Mouse (Mus musculus): ENCODE measurements at regions not wholly inside any gene's neighbourhood (a gene's known extent, or its start where the extent isn't known, plus 50 kb on each side); places are given as distances from the start of the nearest gene placed in this dataset.

DNA sequence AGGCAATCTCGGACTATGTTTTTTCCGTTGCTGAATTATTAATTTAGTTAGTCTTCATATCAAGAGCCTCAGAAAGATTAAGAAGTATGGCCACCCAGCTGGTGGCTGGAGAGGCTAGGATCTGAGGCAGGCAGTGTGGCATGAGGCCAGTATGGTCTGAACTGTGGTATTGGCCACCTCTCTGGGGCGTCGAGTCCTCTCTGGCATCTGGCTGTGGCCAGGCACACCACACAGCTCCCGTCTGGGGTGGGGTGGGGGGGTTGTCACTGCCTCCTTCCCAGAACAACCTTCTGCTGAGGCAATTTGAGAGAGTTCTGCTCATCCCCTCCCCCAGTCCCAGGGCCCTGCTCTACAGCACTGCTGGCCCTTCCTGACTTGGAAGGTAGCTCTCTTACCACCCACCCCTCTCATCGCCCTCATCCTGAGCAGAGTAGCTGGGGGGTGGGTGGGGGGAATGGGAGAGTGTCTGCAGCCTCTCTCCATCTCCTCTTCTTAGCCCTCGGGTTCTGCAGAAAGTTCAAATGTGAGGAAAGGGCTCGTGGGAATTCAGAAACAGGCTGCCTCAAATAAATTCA is 103.2 kb downstream of the Vegfa start:
- 0 out of 2 replicates have a peak, but pooled peaks have one; percentile 43 for ATAC-seq (ENCODE audit: insufficient number of reproducible peaks, insufficient read depth, low FRiP score, low TSS enrichment, low read depth)
- H3K36me3 ChIP-seq = no peaks in the 10 kb centered on the region
- H3K4me3 ChIP-seq (replicated peaks) = no peak overlapping the region
- no peaks in the 10 kb centered on the region for H3K9me3 ChIP-seq
- H3K4me2 ChIP-seq = no peak overlapping the region
- peak overlapping the region; percentile 90 for H3K27ac ChIP-seq
- H3K4me1 ChIP-seq (replicated peaks) = peaks cover 46% of the 10 kb centered on the region
- 37% methylated on average over 8 of the region's 8 CpGs for WGBS
- peaks cover 4% of the 10 kb centered on the region; the same call in 1 of the 2 replicates for H3K27me3 ChIP-seq
- H3K9ac ChIP-seq (replicated peaks) = peak overlapping the region; percentile 27; the same call in 1 of the 2 replicates

DNA sequence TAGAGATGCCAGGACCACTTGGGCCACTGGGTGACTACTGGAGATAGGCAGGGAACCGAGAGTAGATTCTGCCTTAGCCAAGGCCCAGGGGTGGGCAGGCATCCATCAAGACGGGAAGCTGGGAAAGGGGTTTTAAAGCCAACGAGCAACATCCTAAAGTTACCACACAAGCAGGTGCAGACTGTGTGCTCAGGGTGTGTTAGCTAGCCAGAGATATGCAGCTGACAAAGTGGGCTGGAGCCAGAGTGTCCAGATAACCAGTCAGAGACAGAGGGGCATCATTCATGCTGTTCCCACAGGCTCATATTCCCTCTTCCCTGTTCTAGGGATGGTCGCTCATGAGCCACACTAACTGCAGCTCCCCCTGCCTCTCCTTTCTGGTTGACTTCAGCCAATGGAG is 104.2 kb downstream of the Vegfa start:
- Histone ChIP-seq H3K27me3 (no peaks in the 10 kb centered on the region), H3K27ac (no peak overlapping the region)
- 88% methylated on average over 4 of the region's 4 CpGs for WGBS

DNA sequence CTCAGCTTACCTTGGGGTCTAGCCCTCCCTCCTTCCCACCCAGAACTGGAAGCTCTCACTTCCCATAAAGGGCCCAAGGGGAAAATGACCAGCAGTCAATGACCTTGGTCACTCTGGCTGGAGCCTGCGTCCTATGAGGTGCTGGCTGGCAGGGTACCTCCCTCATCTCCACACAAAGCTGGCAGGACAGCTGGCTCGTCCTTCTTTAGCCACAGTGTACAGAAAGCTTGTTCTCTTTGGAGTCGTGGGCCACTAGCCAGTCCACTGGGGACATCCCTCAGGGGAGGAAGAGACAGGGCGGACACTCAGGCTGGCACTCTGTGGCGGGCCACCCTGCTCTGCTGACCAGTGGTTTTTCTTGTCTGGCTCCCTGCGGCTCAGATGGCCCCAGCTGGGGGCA is 106.3 kb downstream of the Vegfa start:
- peaks cover 17% of the 10 kb centered on the region for H3K4me1 ChIP-seq (replicated peaks)
- no peaks in the 10 kb centered on the region for H3K27me3 ChIP-seq
- no peak overlapping the region for H3K4me2 ChIP-seq
- WGBS = 75% methylated on average over 6 of the region's 6 CpGs
- no peaks in the 10 kb centered on the region for H3K9me3 ChIP-seq
- ATAC-seq (ENCODE audit: insufficient number of reproducible peaks, insufficient read depth, low FRiP score, low TSS enrichment, low read depth) = no peak
- no peak overlapping the region for H3K27ac ChIP-seq
- 0 out of 2 replicates have a peak overlapping the region, but pooled peaks have one; percentile 8 for H3K9ac ChIP-seq (replicated peaks)
- no peaks in the 10 kb centered on the region for H3K36me3 ChIP-seq
- no peak overlapping the region for H3K4me3 ChIP-seq (replicated peaks)

More for the DNA sequence above, 104.2 kb downstream of the Vegfa start:
- H3K4me1 ChIP-seq (replicated peaks) = peaks cover 36% of the 10 kb centered on the region
- no peak overlapping the region for H3K9ac ChIP-seq (replicated peaks)
- H3K4me3 ChIP-seq (replicated peaks) = no peak overlapping the region
- H3K9me3 ChIP-seq = no peaks in the 10 kb centered on the region
- no peak overlapping the region for H3K4me2 ChIP-seq
- H3K36me3 ChIP-seq = no peaks in the 10 kb centered on the region
- ATAC-seq (ENCODE audit: insufficient number of reproducible peaks, insufficient read depth, low FRiP score, low TSS enrichment, low read depth) = no peak

DNA sequence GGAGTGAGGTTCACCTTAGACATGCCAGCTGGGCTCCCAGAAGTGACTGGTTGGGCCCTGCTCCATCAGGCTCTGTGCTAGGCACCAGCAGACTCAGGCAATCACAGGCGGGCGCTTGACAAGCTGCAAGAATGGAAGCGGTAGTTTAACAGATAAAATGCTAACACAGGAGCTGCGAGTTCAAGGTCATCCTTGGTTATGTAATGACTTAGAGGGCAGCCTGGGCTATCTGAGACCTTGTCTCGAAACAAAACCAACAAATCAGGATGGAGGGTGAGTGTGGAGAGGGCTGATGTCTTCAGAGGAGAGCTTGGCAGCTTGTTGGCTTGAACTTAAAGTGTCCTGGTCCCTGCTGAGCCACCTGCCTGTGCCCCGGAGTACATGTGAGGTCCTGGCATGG is 107.6 kb downstream of the Vegfa start:
- no peaks in the 10 kb centered on the region for H3K27me3 ChIP-seq
- 91% methylated on average over 6 of the region's 6 CpGs for WGBS
- ATAC-seq (ENCODE audit: insufficient number of reproducible peaks, insufficient read depth, low FRiP score, low TSS enrichment, low read depth) = no peak
- no peak overlapping the region for H3K9ac ChIP-seq (replicated peaks)
- H3K9me3 ChIP-seq = no peaks in the 10 kb centered on the region
- H3K4me3 ChIP-seq (replicated peaks) = no peak overlapping the region
- peaks cover 12% of the 10 kb centered on the region for H3K4me1 ChIP-seq (replicated peaks)
- no peak overlapping the region for H3K27ac ChIP-seq
- H3K36me3 ChIP-seq = no peaks in the 10 kb centered on the region
- no peak overlapping the region for H3K4me2 ChIP-seq

DNA sequence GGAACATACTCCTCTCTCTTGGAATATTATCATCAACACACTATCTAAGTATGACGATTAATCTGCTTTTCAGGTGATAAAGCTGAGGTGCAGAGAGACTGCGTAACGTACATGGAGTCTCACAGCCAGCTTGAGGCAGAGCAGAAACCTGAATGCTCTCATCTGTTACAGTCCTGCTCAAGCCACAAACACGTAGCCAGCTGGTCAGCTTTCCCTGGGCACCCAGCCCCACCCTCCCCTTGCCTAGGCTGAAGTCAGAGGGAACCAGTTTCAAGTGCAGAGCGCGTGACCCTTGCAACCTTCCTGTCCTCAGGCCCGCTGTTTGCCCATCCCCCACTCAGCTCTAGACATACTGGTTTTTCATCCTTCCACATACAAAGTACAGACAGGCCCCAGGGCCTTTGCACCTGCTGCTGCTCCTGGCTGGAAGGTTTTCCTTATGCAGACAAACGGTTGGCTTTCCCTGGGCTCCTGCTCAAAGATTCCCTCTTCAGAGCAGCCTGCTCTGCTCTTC is 108.9 kb downstream of the Vegfa start:
- Histone ChIP-seq H3K4me3 (replicated peaks) (no peak overlapping the region), H3K27ac (no peak overlapping the region), H3K4me1 (replicated peaks) (no peaks in the 10 kb centered on the region), H3K27me3 (no peaks in the 10 kb centered on the region), H3K4me2 (no peak overlapping the region), H3K36me3 (no peaks in the 10 kb centered on the region), H3K9ac (replicated peaks) (no peak overlapping the region), H3K9me3 (no peaks in the 10 kb centered on the region)
- ATAC-seq (ENCODE audit: insufficient number of reproducible peaks, insufficient read depth, low FRiP score, low TSS enrichment, low read depth) = no peak
- WGBS = 78% methylated on average over 8 of the region's 8 CpGs

DNA sequence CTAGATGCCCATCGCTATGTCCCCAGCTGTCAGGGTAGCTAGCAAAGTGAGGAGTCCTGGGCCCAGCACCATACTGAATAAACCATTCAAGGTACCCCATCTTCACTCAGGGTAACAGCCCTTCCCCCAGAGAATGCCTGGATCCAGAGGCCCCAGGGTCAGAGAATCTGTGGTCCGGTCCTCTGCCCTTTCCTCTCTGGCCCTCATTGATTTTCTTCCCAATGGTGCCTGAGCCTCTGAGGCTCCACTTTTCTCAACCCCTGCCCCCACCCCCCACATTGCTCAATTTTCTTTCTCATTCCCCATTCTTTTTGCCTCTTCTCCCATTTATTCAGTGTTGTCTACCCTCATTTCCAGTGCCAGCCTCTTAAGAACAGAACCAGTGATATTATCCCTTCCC is 114.5 kb downstream of the Vegfa start:
- Histone ChIP-seq H3K36me3 (no peaks in the 10 kb centered on the region), H3K4me3 (replicated peaks) (no peak overlapping the region), H3K9me3 (0 out of 2 replicates have a peak, but pooled peaks cover 3% of the 10 kb centered on the region), H3K27ac (no peak overlapping the region), H3K4me2 (no peak overlapping the region), H3K9ac (replicated peaks) (no peak overlapping the region), H3K4me1 (replicated peaks) (peaks cover 18% of the 10 kb centered on the region), H3K27me3 (no peaks in the 10 kb centered on the region)
- no peak for ATAC-seq (ENCODE audit: insufficient number of reproducible peaks, insufficient read depth, low FRiP score, low TSS enrichment, low read depth)
- WGBS = 92% methylated on average over 2 of the region's 2 CpGs

DNA sequence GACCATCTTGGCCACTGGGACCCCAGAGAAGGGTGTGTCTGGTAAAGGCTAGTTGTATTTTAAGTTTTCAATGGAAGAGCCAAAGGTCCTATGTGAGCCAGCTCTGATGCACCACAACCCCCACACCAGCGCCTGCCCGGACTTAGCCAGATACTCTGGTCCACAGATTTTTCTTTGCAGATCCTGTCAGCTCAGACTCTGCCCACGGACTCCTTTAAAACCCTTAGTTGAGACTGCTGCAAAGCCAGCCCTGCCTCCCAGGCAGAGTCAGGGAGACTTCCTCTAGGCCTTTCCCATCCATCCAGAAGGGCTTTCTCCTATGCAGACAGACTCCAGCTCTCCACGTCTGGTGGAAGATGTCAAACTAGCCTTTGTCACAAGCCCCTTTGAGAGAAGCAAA is 115.2 kb downstream of the Vegfa start:
- H3K9ac ChIP-seq (replicated peaks) = no peak overlapping the region
- no peak overlapping the region for H3K4me2 ChIP-seq
- peaks cover 18% of the 10 kb centered on the region for H3K4me1 ChIP-seq (replicated peaks)
- no peaks in the 10 kb centered on the region for H3K36me3 ChIP-seq
- 50% methylated on average over 4 of the region's 4 CpGs for WGBS
- peak overlapping the region; percentile 78 for H3K27ac ChIP-seq
- H3K9me3 ChIP-seq = peaks cover 10% of the 10 kb centered on the region; the same call in 1 of the 2 replicates
- ATAC-seq (ENCODE audit: insufficient number of reproducible peaks, insufficient read depth, low FRiP score, low TSS enrichment, low read depth) = no peak
- H3K4me3 ChIP-seq (replicated peaks) = no peak overlapping the region
- H3K27me3 ChIP-seq = no peaks in the 10 kb centered on the region

DNA sequence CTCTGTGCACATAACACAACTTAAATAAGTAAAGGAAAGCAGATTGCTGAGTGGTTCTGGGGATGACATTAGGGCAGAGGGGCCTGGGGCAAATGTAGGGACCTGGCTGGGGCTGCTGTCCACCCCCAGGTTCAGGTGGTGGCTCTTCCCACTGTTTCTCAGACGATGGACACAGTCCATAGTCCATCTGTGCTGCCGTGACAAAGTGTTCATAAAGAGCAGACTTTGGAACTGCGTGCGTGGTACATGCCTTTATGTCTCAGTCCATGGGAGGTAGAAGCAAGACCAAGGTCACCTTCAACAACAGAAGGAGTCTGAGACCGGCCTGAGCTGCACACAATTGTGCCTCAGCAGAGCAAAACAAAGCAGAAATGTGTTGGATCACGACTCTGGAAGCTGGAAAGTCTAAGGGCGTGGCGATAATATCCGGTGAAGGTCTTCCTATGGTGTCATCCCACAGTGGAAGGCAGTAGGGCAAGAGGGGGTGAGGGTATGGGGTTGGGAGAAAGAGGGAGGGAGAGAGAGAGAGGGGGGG is 117.4 kb downstream of the Vegfa start:
- WGBS = 87% methylated on average over 9 of the region's 9 CpGs
- H3K4me2 ChIP-seq = no peak overlapping the region
- H3K27ac ChIP-seq = no peak overlapping the region
- no peak overlapping the region for H3K4me3 ChIP-seq (replicated peaks)
- H3K4me1 ChIP-seq (replicated peaks) = peaks cover 18% of the 10 kb centered on the region
- peaks cover 11% of the 10 kb centered on the region; the same call in 1 of the 2 replicates for H3K9me3 ChIP-seq
- no peaks in the 10 kb centered on the region for H3K27me3 ChIP-seq
- ATAC-seq (ENCODE audit: insufficient number of reproducible peaks, insufficient read depth, low FRiP score, low TSS enrichment, low read depth) = no peak
- no peak overlapping the region for H3K9ac ChIP-seq (replicated peaks)
- H3K36me3 ChIP-seq = no peaks in the 10 kb centered on the region

DNA sequence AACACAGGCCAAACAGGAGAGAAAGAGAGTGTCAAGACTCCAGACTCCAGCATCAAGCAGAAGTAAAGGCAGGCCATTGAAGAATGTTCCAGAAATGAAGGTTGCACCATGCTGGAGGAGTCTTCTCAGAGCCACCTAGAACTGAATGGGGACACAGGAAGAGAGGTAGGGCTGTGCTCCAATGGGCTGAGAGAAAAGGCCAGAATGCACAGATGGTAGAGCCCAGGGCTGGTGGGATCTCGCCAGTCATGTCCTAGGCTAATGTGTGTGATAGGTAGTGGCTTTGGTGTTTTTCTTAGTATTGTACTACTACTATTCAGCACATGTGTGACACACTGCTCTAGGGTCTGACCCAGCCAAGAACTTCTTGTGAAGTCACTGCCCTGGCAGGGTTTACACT is 117.9 kb downstream of the Vegfa start:
- Histone ChIP-seq H3K9ac (replicated peaks) (no peak overlapping the region), H3K9me3 (peaks cover 11% of the 10 kb centered on the region; the same call in 1 of the 2 replicates), H3K27ac (no peak overlapping the region), H3K36me3 (no peaks in the 10 kb centered on the region), H3K27me3 (no peaks in the 10 kb centered on the region), H3K4me3 (replicated peaks) (no peak overlapping the region), H3K4me2 (no peak overlapping the region), H3K4me1 (replicated peaks) (peaks cover 18% of the 10 kb centered on the region)
- no peak for ATAC-seq (ENCODE audit: insufficient number of reproducible peaks, insufficient read depth, low FRiP score, low TSS enrichment, low read depth)
- WGBS = 77% methylated on average over 1 of the region's 1 CpGs

DNA sequence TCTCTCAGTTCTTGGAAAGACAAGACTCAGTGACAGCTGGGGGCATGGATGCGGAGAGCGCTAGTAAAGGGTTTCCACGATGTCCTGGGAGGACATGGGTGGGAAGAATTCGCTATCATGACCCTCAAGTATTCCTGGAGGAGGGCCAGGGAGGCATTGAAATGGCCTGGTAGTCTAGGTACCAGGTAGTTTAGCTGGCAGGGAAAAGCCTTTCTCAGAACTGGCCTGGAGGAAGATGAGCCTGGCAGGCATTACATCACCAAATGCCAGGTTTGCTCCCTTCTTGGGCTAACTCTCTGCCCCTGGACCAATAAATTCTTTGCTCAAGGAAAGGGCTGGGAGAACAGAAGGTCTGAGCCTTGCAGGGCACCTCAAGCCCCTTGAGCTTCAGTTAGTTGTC is 118.5 kb downstream of the Vegfa start:
- H3K27me3 ChIP-seq = no peaks in the 10 kb centered on the region
- peaks cover 11% of the 10 kb centered on the region; the same call in 1 of the 2 replicates for H3K9me3 ChIP-seq
- WGBS = 91% methylated on average over 4 of the region's 4 CpGs
- H3K27ac ChIP-seq = no peak overlapping the region
- H3K36me3 ChIP-seq = no peaks in the 10 kb centered on the region
- peaks cover 18% of the 10 kb centered on the region for H3K4me1 ChIP-seq (replicated peaks)
- no peak overlapping the region for H3K4me2 ChIP-seq
- H3K4me3 ChIP-seq (replicated peaks) = no peak overlapping the region
- no peak for ATAC-seq (ENCODE audit: insufficient number of reproducible peaks, insufficient read depth, low FRiP score, low TSS enrichment, low read depth)
- H3K9ac ChIP-seq (replicated peaks) = no peak overlapping the region

DNA sequence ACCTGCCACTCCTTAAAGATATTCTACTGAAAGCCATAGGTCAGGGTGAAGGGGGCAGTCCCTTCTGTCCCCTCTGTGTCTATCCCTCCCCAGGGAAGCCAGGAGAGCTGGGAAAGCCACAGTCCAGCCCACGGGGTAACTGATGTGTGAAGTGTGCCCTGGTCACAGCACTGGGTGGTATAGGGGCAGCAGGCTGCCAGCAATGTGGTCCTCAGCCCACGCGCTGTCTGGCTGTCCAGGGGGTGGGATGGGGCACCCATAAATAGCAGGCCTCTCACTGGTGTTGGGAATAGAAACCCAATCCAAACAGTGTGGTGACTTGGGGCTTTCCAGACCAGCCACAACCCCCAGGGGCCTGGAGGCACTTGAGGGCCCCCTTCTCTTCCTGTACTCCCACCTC is 120.0 kb downstream of the Vegfa start:
- peaks cover 14% of the 10 kb centered on the region for H3K4me1 ChIP-seq (replicated peaks)
- no peak overlapping the region for H3K4me3 ChIP-seq (replicated peaks)
- WGBS = 96% methylated on average over 3 of the region's 3 CpGs
- H3K4me2 ChIP-seq = no peak overlapping the region
- H3K9me3 ChIP-seq = peaks cover 11% of the 10 kb centered on the region; the same call in 1 of the 2 replicates
- H3K9ac ChIP-seq (replicated peaks) = no peak overlapping the region
- H3K27me3 ChIP-seq = no peaks in the 10 kb centered on the region; the same call in 1 of the 2 replicates
- no peak for ATAC-seq (ENCODE audit: insufficient number of reproducible peaks, insufficient read depth, low FRiP score, low TSS enrichment, low read depth)
- no peaks in the 10 kb centered on the region for H3K36me3 ChIP-seq
- H3K27ac ChIP-seq = no peak overlapping the region
